Comparison of ENCODE assay signal across 9 mouse cellular contexts in genomic region chr11:73084303-73084702, GRCm38 (mm10). TPM values are rescaled to one million over a fixed set of nuclear protein-coding genes. Genes with fewer than 3 reads are reported as not detected.
A peak's percentile ranks its signal among the peaks of the same experiment; 100 is the strongest.
DNase-seq lines count a peak whose midpoint lies in the region; ATAC-seq and TF ChIP-seq lines count a peak whose summit lies in the region.
"Had no signal": no experiment of that assay in that cellular context is flagged by ENCODE, and none has a peak within 500 bp of the region (broad histone marks: within the 10 kb centered on the region; RNA-seq: fewer than 3 reads in every experiment).

No protein-coding gene starts in this region.

- H3K4me1 ChIP-seq in kidney, postnatal 0 days (replicated peaks; ENCODE audit: insufficient read depth, low read length): no peaks in the 10 kb centered on the region; the same call in 1 of the 2 replicates
- H3K4me1 ChIP-seq in CH12.LX (ENCODE audit: control insufficient read depth in 1 of 2, insufficient read depth in 2 of 2): peaks cover 0 to 32% of the 10 kb centered on the region in 2 experiments; a peak in 2 of 4 replicates
- peaks cover 9% of the 10 kb centered on the region; the same call in 1 of the 2 replicates for H3K4me1 ChIP-seq in forebrain, embryonic 12.5 days

- no peak for ATAC-seq in kidney, postnatal 0 days (replicated peaks; ENCODE audit: low FRiP score, low read depth)
- ATAC-seq in forebrain, embryonic 12.5 days (ENCODE audit: low FRiP score): no peak

- in situ Hi-C loops in CH12.LX (cut with MboI; ENCODE audit: low pct_ligation_motif_present, low pct_unique_long_range_greater_than_20kb, low sequenced_read_pairs): no loop called here

- no peak for TF ChIP-seq POLR2A in CH12.LX (IDR thresholded peaks at IDR 0.05; ENCODE audit: low read depth, low read length)

- no peak for DNase-seq in kidney, postnatal 0 days (ENCODE audit: low spot score)
- no peak for DNase-seq in kidney, adult 18-20 months
- peak; percentile 79 for DNase-seq in CH12.LX (ENCODE audit: extremely low read depth)
- DNase-seq in naive thymus-derived CD4-positive, alpha-beta T cell, adult 2 months (ENCODE audit: low read depth): peak; percentile 59
- no peak for DNase-seq in retina, embryonic 14.5 days (ENCODE audit: low spot score)
- DNase-seq in cerebellum, adult 18-20 months: no peak
- DNase-seq in right cerebral cortex, postnatal 10 days (ENCODE audit: low spot score in 2 of 2): no peak

- H3K4me2 ChIP-seq in kidney, postnatal 0 days (ENCODE audit: low read length): no peak overlapping the region
- no peak overlapping the region for H3K4me2 ChIP-seq in CH12.LX (ENCODE audit: insufficient read depth, low read depth, poor library complexity, severe bottlenecking)
- no peak overlapping the region for H3K4me2 ChIP-seq in forebrain, embryonic 12.5 days
- H3K4me2 ChIP-seq: embryonic facial prominence, embryonic 13.5 days had no signal

- H3K9ac ChIP-seq in kidney, postnatal 0 days (ENCODE audit: low read depth, low read length): no peak overlapping the region
- no peak overlapping the region for H3K9ac ChIP-seq in CH12.LX (ENCODE audit: insufficient read depth, low read depth)
- H3K9ac ChIP-seq in forebrain, embryonic 12.5 days: no peak overlapping the region
- H3K9ac ChIP-seq: embryonic facial prominence, embryonic 13.5 days had no signal

- no peaks in the 10 kb centered on the region for H3K27me3 ChIP-seq in kidney, postnatal 0 days (ENCODE audit: insufficient read depth, low read length)
- H3K27me3 ChIP-seq in CH12.LX (replicated peaks): no peaks in the 10 kb centered on the region
- no peaks in the 10 kb centered on the region for H3K27me3 ChIP-seq in forebrain, embryonic 12.5 days
- H3K27me3 ChIP-seq: embryonic facial prominence, embryonic 13.5 days had no signal

- dilution Hi-C loops in CH12.LX (cut with MboI; ENCODE audit: extremely low pct_ligation_motif_present, extremely low pct_unique_long_range_greater_than_20kb, low sequenced_read_pairs): no loop called here

- WGBS in kidney, postnatal 0 days: 57% methylated on average over 6 of the region's 6 CpGs
- 84% methylated on average over 6 of the region's 6 CpGs for WGBS in forebrain, embryonic 12.5 days

- no peak for TF ChIP-seq RAD21 in CH12.LX (IDR thresholded peaks at IDR 0.05; ENCODE audit: low read depth, low read length)

- TF ChIP-seq CTCF in kidney, postnatal 0 days (IDR thresholded peaks at IDR 0.05; ENCODE audit: low read depth): no peak
- no peak for TF ChIP-seq CTCF in CH12.LX (conservative IDR thresholded peaks at IDR 0.05 in 1 of 2, IDR thresholded peaks at IDR 0.05 in 1 of 2; ENCODE audit: low read depth in 2 of 2, low read length in 2 of 2)

- H3K4me3 ChIP-seq in kidney, postnatal 0 days (replicated peaks; ENCODE audit: low read depth, low read length): no peak overlapping the region
- H3K4me3 ChIP-seq in CH12.LX (replicated peaks in 1 of 3; ENCODE audit: low read depth in 2 of 3, low read length in 2 of 3, poor library complexity in 1 of 3): no peak overlapping the region
- no peak overlapping the region for H3K4me3 ChIP-seq in forebrain, embryonic 12.5 days (replicated peaks)
- H3K4me3 ChIP-seq: embryonic facial prominence, embryonic 13.5 days had no signal

- peak overlapping the region; percentile 62; the same call in 1 of the 2 replicates for H3K27ac ChIP-seq in kidney, postnatal 0 days
- no peak overlapping the region for H3K27ac ChIP-seq in CH12.LX (ENCODE audit: insufficient read depth, low read depth)
- peak overlapping the region; percentile 68 for H3K27ac ChIP-seq in forebrain, embryonic 12.5 days

- TF ChIP-seq EP300 in CH12.LX (IDR thresholded peaks at IDR 0.05; ENCODE audit: low read length): no peak

- H3K79me2 ChIP-seq in CH12.LX (replicated peaks; ENCODE audit: control insufficient read depth, extremely low read depth, insufficient read depth, poor library complexity, severe bottlenecking): no peaks in the 10 kb centered on the region

- peaks cover 17% of the 10 kb centered on the region for H3K36me3 ChIP-seq in kidney, postnatal 0 days (ENCODE audit: insufficient read depth, low read length)
- H3K36me3 ChIP-seq in CH12.LX (replicated peaks in 1 of 2; ENCODE audit: control insufficient read depth in 1 of 2, insufficient read depth in 1 of 2, low read length in 1 of 2): peaks cover 21 to 56% of the 10 kb centered on the region in 2 experiments
- peaks cover 53% of the 10 kb centered on the region for H3K36me3 ChIP-seq in forebrain, embryonic 12.5 days (replicated peaks)

- no peaks in the 10 kb centered on the region for H3K9me3 ChIP-seq in kidney, postnatal 0 days (replicated peaks; ENCODE audit: low read length)
- H3K9me3 ChIP-seq in CH12.LX (replicated peaks; ENCODE audit: low read length): no peaks in the 10 kb centered on the region
- no peaks in the 10 kb centered on the region for H3K9me3 ChIP-seq in forebrain, embryonic 12.5 days
- H3K9me3 ChIP-seq: embryonic facial prominence, embryonic 13.5 days had no signal

TF ChIP-seq in CH12.LX, 34 proteins besides CTCF, POLR2A, EP300 and RAD21:
- TF ChIP-seq TCF12 (IDR thresholded peaks at IDR 0.05; ENCODE audit: low read depth, low read length): 0 out of 2 replicates have a peak, but pooled peaks have one; percentile 11
- TF ChIP-seq BHLHE40 (IDR thresholded peaks at IDR 0.05; ENCODE audit: low read depth, low read length): peak; percentile 80
- peak; percentile 55; the same call in 1 of the 2 replicates for TF ChIP-seq MYC (IDR thresholded peaks at IDR 0.05; ENCODE audit: low read depth, low read length)
- TF ChIP-seq ELF1 (IDR thresholded peaks at IDR 0.05; ENCODE audit: low read depth, low read length): peak; percentile 65
- TF ChIP-seq JUND (conservative IDR thresholded peaks at IDR 0.05; ENCODE audit: low read depth, low read length): no peak
- no peak for TF ChIP-seq MAZ (IDR thresholded peaks at IDR 0.05; ENCODE audit: low read depth, low read length)
- peak; percentile 92 for TF ChIP-seq ZNF384 (IDR thresholded peaks at IDR 0.05; ENCODE audit: low read depth, low read length)
- TF ChIP-seq MAX (IDR thresholded peaks at IDR 0.05; ENCODE audit: low read length): peak; percentile 41; the same call in 1 of the 2 replicates

RNA-seq across cellular contexts. Expression of gene Itgae, which starts 6.1 kb away (rescaled TPM):
- polyA plus RNA-seq in kidney, postnatal 0 days (2015; fragmentation: Nextera tagmentation; extraction: Ambion mirVana): 0.14 and 0.22 TPM in 2 replicates
- total RNA-seq in CH12.LX (2012; rRNA removed): 0.21 TPM in 2 replicates
- total RNA-seq in CH12.LX (2014; rRNA removed): 0.17 and 0.27 TPM in 2 replicates
- polyA plus RNA-seq in CH12.LX (2012; ENCODE audit: insufficient read length, low read depth): 0.26 and 0.37 TPM in 2 replicates
- 0.37 and 0.38 TPM in 2 replicates for polyA plus RNA-seq in forebrain, embryonic 12.5 days (2016; fragmentation: Nextera tagmentation; extraction: Ambion mirVana)

RNA-seq across cellular contexts. Expression of gene Ncbp3, which starts 36.7 kb away (rescaled TPM):
- 6.2 and 6.6 TPM in 2 replicates for polyA plus RNA-seq in kidney, postnatal 0 days (2015; fragmentation: Nextera tagmentation; extraction: Ambion mirVana)
- total RNA-seq in CH12.LX (2012; rRNA removed) (12.1 and 13.0 TPM in 2 replicates), CH12.LX (2014; rRNA removed) (11.9 and 12.1 TPM in 2 replicates)
- 13.9 and 15.0 TPM in 2 replicates for polyA plus RNA-seq in CH12.LX (2012; ENCODE audit: insufficient read length, low read depth)
- polyA plus RNA-seq in forebrain, embryonic 12.5 days (2016; fragmentation: Nextera tagmentation; extraction: Ambion mirVana): 12.4 and 13.6 TPM in 2 replicates

RNA-seq across cellular contexts. Expression of gene Haspin, which starts 53.8 kb away (rescaled TPM):
- 7.3 and 8.5 TPM in 2 replicates for polyA plus RNA-seq in kidney, postnatal 0 days (2015; fragmentation: Nextera tagmentation; extraction: Ambion mirVana)
- total RNA-seq in CH12.LX (2012; rRNA removed) (15.7 and 21.7 TPM in 2 replicates), CH12.LX (2014; rRNA removed) (18.2 and 18.6 TPM in 2 replicates)
- polyA plus RNA-seq in CH12.LX (2012; ENCODE audit: insufficient read length, low read depth): 24.1 and 27.0 TPM in 2 replicates
- polyA plus RNA-seq in forebrain, embryonic 12.5 days (2016; fragmentation: Nextera tagmentation; extraction: Ambion mirVana): 18.5 and 19.1 TPM in 2 replicates

Comparison
In these comparisons a context has a peak if more than half of its experiments do, and no peak if none do; other contexts are left out.
1. DNase-seq: peak in CH12.LX (single experiment) and naive thymus-derived CD4-positive, alpha-beta T cell, adult 2 months (single experiment); none in kidney, postnatal 0 days (single experiment), kidney, adult 18-20 months (single experiment), retina, embryonic 14.5 days (single experiment), cerebellum, adult 18-20 months (0 of 2) and right cerebral cortex, postnatal 10 days (0 of 2).